Mouse (Mus musculus) lung, embryonic 16.5 days (tissue): ENCODE results near the gene Ppfia1. TPM values are rescaled to one million over a fixed set of nuclear protein-coding genes. Genes with fewer than 3 reads are reported as not detected.

Source experiments
- ATAC-seq: fragments of 200-750 bp; cut with Nextera tagmentation; 2 replicates; pipeline ENCODE4 v1.8.0; 2017; ENCODE audit warnings: low read depth, mild to moderate bottlenecking, moderate library complexity
- H3K27ac ChIP-seq: fragments of 300-500 bp; sonication (generic); 2 replicates; pipeline ENCODE4 v1.5.1; 2014; ENCODE audit warnings: mild to moderate bottlenecking, control low read depth, low read length
- H3K27me3 ChIP-seq: fragments of 300-500 bp; sonication (generic); 2 replicates; pipeline ENCODE4 v1.6.1; 2014; ENCODE audit warnings: low read depth, low read length, mixed read lengths; ENCODE audit not compliant: control insufficient read depth, insufficient read depth
- H3K36me3 ChIP-seq: fragments of 300-500 bp; sonication (generic); 2 replicates; pipeline ENCODE4 v1.6.1; 2014; ENCODE audit warnings: low read length; ENCODE audit not compliant: control insufficient read depth, insufficient read depth
- H3K4me1 ChIP-seq: fragments of 300-500 bp; sonication (generic); replicated peaks from 2 replicates; pipeline ENCODE4 v1.6.1; 2014; ENCODE audit warnings: low read length, mixed read lengths; ENCODE audit not compliant: control insufficient read depth, insufficient read depth
- H3K4me2 ChIP-seq: fragments of 300-500 bp; sonication (generic); 2 replicates; pipeline ENCODE4 v1.6.1; 2014; ENCODE audit warnings: low read depth, low read length, control low read depth
- H3K4me3 ChIP-seq: fragments of 300-500 bp; sonication (generic); 2 replicates; pipeline ENCODE4 v1.5.1; 2014; ENCODE audit warnings: mild to moderate bottlenecking, low read length, control low read depth
- H3K9ac ChIP-seq: fragments of 300-500 bp; sonication (generic); 2 replicates; pipeline ENCODE4 v1.6.1; 2014; ENCODE audit warnings: low read length, control low read depth
- H3K9me3 ChIP-seq: fragments of 300-500 bp; sonication (generic); 2 replicates; pipeline ENCODE4 v1.6.1; 2016; ENCODE audit warnings: low read length; ENCODE audit not compliant: control insufficient read depth
- WGBS: fragments of 180-500 bp; shearing (Covaris S2); extraction: QIAGEN DNeasy Blood & Tissue Kit; methylation state at CpG from one replicate; pipeline ENCODE4 v1.1.7; 2014; 5-methylcytosine and 5-hydroxymethylcytosine counted together
- polyA plus RNA-seq: library from polyadenylated mRNA; unstranded; fragments of >200 nt; fragmentation: Nextera tagmentation; extraction: Ambion mirVana; gene quantifications from 2 replicates; pipeline ENCODE4 v1.2.1, GENCODE M21; 2015

The Ppfia1 gene
- polyA plus RNA-seq, 1 experiment from 2014 or later, result 25.9 TPM

GRCm38 (mm10) chr7:144438811-144439210 is 114.7 kb downstream of the Ppfia1 start:
- H3K9ac ChIP-seq, result no peak overlapping the region
- H3K4me2 ChIP-seq, result no peak overlapping the region
- H3K4me3 ChIP-seq, result no peak overlapping the region
- H3K27me3 ChIP-seq, result no peaks in the 10 kb centered on the region
- peaks cover 59% of the 10 kb centered on the region for H3K36me3 ChIP-seq
- no peak for ATAC-seq
- H3K9me3 ChIP-seq, result no peaks in the 10 kb centered on the region
- WGBS, result 95% methylated on average over 7 of the region's 7 CpGs
- no peak overlapping the region for H3K27ac ChIP-seq
- H3K4me1 ChIP-seq, result no peaks in the 10 kb centered on the region

- H3K9ac ChIP-seq, result no peak overlapping the region
- no peak overlapping the region for H3K4me3 ChIP-seq
- H3K9me3 ChIP-seq, result no peaks in the 10 kb centered on the region
- H3K4me2 ChIP-seq, result no peak overlapping the region
- no peaks in the 10 kb centered on the region for H3K4me1 ChIP-seq
- peaks cover 17% of the 10 kb centered on the region for H3K36me3 ChIP-seq
- no peak overlapping the region for H3K27ac ChIP-seq
- no peaks in the 10 kb centered on the region for H3K27me3 ChIP-seq
- 50% methylated on average over 2 of the region's 2 CpGs for WGBS
- ATAC-seq, result no peak
Observed at GRCm38 (mm10) chr7:144432920-144433319, 120.6 kb downstream of the Ppfia1 start.

GRCm38 (mm10) chr7:144427460-144427859 is 126.1 kb downstream of the Ppfia1 start:
- Histone ChIP-seq H3K4me2 (no peak overlapping the region), H3K27ac (no peak overlapping the region), H3K9ac (no peak overlapping the region), H3K4me1 (0 out of 2 replicates have a peak, but pooled peaks cover 3% of the 10 kb centered on the region), H3K9me3 (no peaks in the 10 kb centered on the region), H3K27me3 (no peaks in the 10 kb centered on the region), H3K4me3 (no peak overlapping the region), H3K36me3 (no peaks in the 10 kb centered on the region)
- WGBS, result 83% methylated on average over 3 of the region's 3 CpGs
- no peak for ATAC-seq

Other genes starting within 250 kb of the Ppfia1 start
- gene Cttn, start 82.7 kb downstream of the Ppfia1 start, polyA plus RNA-seq, result 177 and 178 TPM in 2 replicates
- gene Fadd, start 28.7 kb upstream of the Ppfia1 start, polyA plus RNA-seq, result 11.5 and 12.7 TPM in 2 replicates
- gene Ano1, start 198.2 kb upstream of the Ppfia1 start, polyA plus RNA-seq, result 111 and 114 TPM in 2 replicates